In the genomic region with DNA sequence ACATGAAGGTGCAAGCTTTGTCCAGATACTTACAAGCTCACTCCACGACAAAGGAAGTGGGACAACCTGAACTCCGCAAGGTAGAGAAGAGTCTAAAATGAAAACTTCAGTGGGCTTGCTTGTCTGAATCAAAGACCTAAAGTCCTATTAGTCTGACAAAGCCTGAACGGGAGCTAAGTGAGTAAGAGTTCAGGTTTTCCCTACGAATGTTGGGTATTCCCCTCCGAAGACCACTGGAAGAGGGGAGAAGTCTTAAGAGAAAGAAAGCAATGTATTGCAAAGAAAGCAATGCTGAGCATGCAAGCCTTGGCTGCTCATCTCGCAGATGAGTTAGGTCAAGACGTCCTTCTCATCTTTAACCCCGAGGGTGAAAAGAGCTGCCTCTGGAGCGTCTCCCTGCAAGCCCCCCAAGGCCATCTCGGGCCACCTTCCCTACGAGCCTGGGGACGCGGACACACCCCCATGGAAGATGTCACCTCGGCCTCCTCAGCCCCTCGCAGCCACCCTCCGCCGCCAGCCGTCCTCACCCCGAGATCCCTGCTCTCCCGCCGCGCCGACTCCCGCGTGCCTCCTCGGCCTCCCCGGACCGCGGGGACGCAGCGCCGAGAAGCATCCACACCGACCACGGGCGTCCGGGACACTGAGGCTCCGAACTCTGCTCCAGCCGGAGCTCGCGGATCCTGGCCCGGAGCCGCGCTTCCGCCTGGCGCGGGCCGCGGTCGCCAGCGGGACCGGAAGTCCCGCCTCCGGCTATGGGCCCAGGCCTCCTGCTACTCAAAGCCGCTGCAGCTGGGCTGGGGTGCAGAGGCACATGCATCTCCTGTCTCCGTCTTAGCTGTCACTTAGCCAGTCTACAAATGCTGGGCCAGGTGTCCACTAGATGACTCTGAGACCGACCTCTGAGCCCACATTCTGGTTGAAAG, we compare ENCODE assay signal across 8 mouse cellular contexts. TPM values are rescaled to one million over a fixed set of nuclear protein-coding genes. Genes with fewer than 3 reads are reported as not detected.
DNase-seq lines count a peak whose midpoint lies in the region; ATAC-seq lines count a peak whose summit lies in the region.

Gene Disp1 (minus strand): TSS at position 727 of the 923 bp plus-strand sequence.

- H3K4me1 ChIP-seq in erythroblast, embryonic 14.5 days (ENCODE audit: control insufficient read depth) = peaks cover 18% of the 10 kb centered on the region
- peaks cover 12% of the 10 kb centered on the region for H3K4me1 ChIP-seq in heart, embryonic 12.5 days (replicated peaks)
- H3K4me1 ChIP-seq in kidney, embryonic 16.5 days (ENCODE audit: insufficient read depth, low read length) = peaks cover 9% of the 10 kb centered on the region
- H3K4me1 ChIP-seq in liver, embryonic 13.5 days (replicated peaks) = peaks cover 17% of the 10 kb centered on the region
- peaks cover 5% of the 10 kb centered on the region; the same call in 1 of the 2 replicates for H3K4me1 ChIP-seq in stomach, embryonic 14.5 days (ENCODE audit: control insufficient read depth, insufficient read depth, low read length)

- H3K27ac ChIP-seq in heart, embryonic 12.5 days (ENCODE audit: poor library complexity, severe bottlenecking) = peak within 1 kb of the TSS; percentile 22; the same call in 1 of the 2 replicates
- peak within 1 kb of the TSS; percentile 79 for H3K27ac ChIP-seq in kidney, embryonic 16.5 days (ENCODE audit: low read length)
- peak within 1 kb of the TSS; percentile 45 for H3K27ac ChIP-seq in liver, embryonic 13.5 days
- peak within 1 kb of the TSS; percentile 35; the same call in 1 of the 2 replicates for H3K27ac ChIP-seq in stomach, embryonic 14.5 days (ENCODE audit: low read length)

- no peaks in the 10 kb centered on the region for H3K27me3 ChIP-seq in erythroblast, embryonic 14.5 days (ENCODE audit: control insufficient read depth)
- no peaks in the 10 kb centered on the region for H3K27me3 ChIP-seq in heart, embryonic 12.5 days (replicated peaks)
- H3K27me3 ChIP-seq in kidney, embryonic 16.5 days (ENCODE audit: insufficient read depth, low read length) = no peaks in the 10 kb centered on the region
- H3K27me3 ChIP-seq in liver, embryonic 13.5 days = no peaks in the 10 kb centered on the region
- no peaks in the 10 kb centered on the region for H3K27me3 ChIP-seq in stomach, embryonic 14.5 days (ENCODE audit: control insufficient read depth, insufficient read depth, low read length)

- peak within 1 kb of the TSS; percentile 82 for H3K4me2 ChIP-seq in heart, embryonic 12.5 days
- H3K4me2 ChIP-seq in kidney, embryonic 16.5 days (replicated peaks; ENCODE audit: low read depth, low read length) = peak within 1 kb of the TSS; percentile 64
- peak within 1 kb of the TSS; percentile 85 for H3K4me2 ChIP-seq in liver, embryonic 13.5 days
- H3K4me2 ChIP-seq in stomach, embryonic 14.5 days (replicated peaks; ENCODE audit: low read depth, low read length) = peak within 1 kb of the TSS; percentile 68

- WGBS in heart, embryonic 12.5 days = 3% methylated on average over 56 of the region's 56 CpGs
- WGBS in kidney, embryonic 16.5 days = 2% methylated on average over 55 of the region's 56 CpGs
- WGBS in liver, embryonic 13.5 days (ENCODE audit: insufficient replicate concordance) = 2% methylated on average over 56 of the region's 56 CpGs
- 1% methylated on average over 56 of the region's 56 CpGs for WGBS in stomach, embryonic 14.5 days

- ATAC-seq in heart, embryonic 12.5 days (ENCODE audit: insufficient number of reproducible peaks, low FRiP score) = peak; percentile 84
- peak; percentile 93 for ATAC-seq in kidney, embryonic 16.5 days (ENCODE audit: low FRiP score, low TSS enrichment)
- ATAC-seq in liver, embryonic 13.5 days (ENCODE audit: low read depth) = peak; percentile 92
- ATAC-seq in stomach, embryonic 14.5 days (ENCODE audit: insufficient number of reproducible peaks, insufficient read depth, low FRiP score, low read depth) = peak; percentile 85

- no peaks in the 10 kb centered on the region for H3K36me3 ChIP-seq in erythroblast, embryonic 14.5 days (ENCODE audit: control insufficient read depth)
- H3K36me3 ChIP-seq in heart, embryonic 12.5 days = no peaks in the 10 kb centered on the region
- H3K36me3 ChIP-seq in kidney, embryonic 16.5 days (ENCODE audit: insufficient read depth, low read length) = no peaks in the 10 kb centered on the region
- no peaks in the 10 kb centered on the region for H3K36me3 ChIP-seq in liver, embryonic 13.5 days
- H3K36me3 ChIP-seq in stomach, embryonic 14.5 days (ENCODE audit: control insufficient read depth, insufficient read depth, low read length) = no peaks in the 10 kb centered on the region

- DNase-seq in CD4-positive helper T cell, adult 2 months (ENCODE audit: low read depth, low spot score) = peak; percentile 88
- peak; percentile 73 for DNase-seq in brain, adult 2 months (ENCODE audit: low read depth, low spot score)
- peak; percentile 69 for DNase-seq in liver, embryonic 13.5 days
- DNase-seq in natural killer cell, adult 2 months (ENCODE audit: low spot score in 2 of 2) = peak; percentile 48 to 60

- peak within 1 kb of the TSS; percentile 67 for H3K4me3 ChIP-seq in erythroblast, embryonic 14.5 days (replicated peaks)
- peak within 1 kb of the TSS; percentile 76 for H3K4me3 ChIP-seq in heart, embryonic 12.5 days
- peak within 1 kb of the TSS; percentile 87 for H3K4me3 ChIP-seq in kidney, embryonic 16.5 days (ENCODE audit: low read length)
- H3K4me3 ChIP-seq in liver, embryonic 13.5 days (replicated peaks) = peak within 1 kb of the TSS; percentile 83
- peak within 1 kb of the TSS; percentile 68 for H3K4me3 ChIP-seq in stomach, embryonic 14.5 days (ENCODE audit: low read depth, low read length)

- no peaks in the 10 kb centered on the region for H3K9me3 ChIP-seq in erythroblast, embryonic 14.5 days (ENCODE audit: control insufficient read depth, low read length)
- H3K9me3 ChIP-seq in heart, embryonic 12.5 days (replicated peaks) = no peaks in the 10 kb centered on the region
- H3K9me3 ChIP-seq in kidney, embryonic 16.5 days (ENCODE audit: low read length) = no peaks in the 10 kb centered on the region
- H3K9me3 ChIP-seq in liver, embryonic 13.5 days (replicated peaks) = no peaks in the 10 kb centered on the region
- no peaks in the 10 kb centered on the region for H3K9me3 ChIP-seq in stomach, embryonic 14.5 days (ENCODE audit: control insufficient read depth, low read depth, low read length)

- peak within 1 kb of the TSS; percentile 94 for H3K9ac ChIP-seq in heart, embryonic 12.5 days
- peak within 1 kb of the TSS; percentile 96 for H3K9ac ChIP-seq in kidney, embryonic 16.5 days (replicated peaks; ENCODE audit: low read length)
- peak within 1 kb of the TSS; percentile 85 for H3K9ac ChIP-seq in liver, embryonic 13.5 days
- H3K9ac ChIP-seq in stomach, embryonic 14.5 days (replicated peaks; ENCODE audit: low read depth, low read length) = peak within 1 kb of the TSS; percentile 77

RNA-seq across cellular contexts. Expression of gene Disp1, which starts in this region (rescaled TPM):
- polyA plus RNA-seq in erythroblast, embryonic 14.5 days (2012) = 0.44 and 0.60 TPM in 2 replicates
- polyA plus RNA-seq in heart, embryonic 12.5 days (2016; fragmentation: Nextera tagmentation; extraction: Ambion mirVana) = 10.9 and 12.4 TPM in 2 replicates
- polyA plus RNA-seq in kidney, embryonic 16.5 days (2015; fragmentation: Nextera tagmentation; extraction: Ambion mirVana) = 12.8 and 15.9 TPM in 2 replicates
- polyA plus RNA-seq in liver, embryonic 13.5 days (2015; fragmentation: Nextera tagmentation; extraction: Ambion mirVana) = 2.4 and 3.0 TPM in 2 replicates
- 10.6 and 12.3 TPM in 2 replicates for polyA plus RNA-seq in stomach, embryonic 14.5 days (2014; fragmentation: Nextera tagmentation; extraction: Ambion mirVana)

Comparison
In these comparisons a context has a peak if more than half of its experiments do, and no peak if none do; other contexts are left out.
1. Peak in every context shown above with its lines: DNase-seq, ATAC-seq, H3K4me3 ChIP-seq and H3K27ac ChIP-seq.
2. H3K27ac ChIP-seq: peak in every context shown above with its lines; median percentile 79 in kidney, embryonic 16.5 days; 45 in liver, embryonic 13.5 days; 35 in stomach, embryonic 14.5 days; 22 in heart, embryonic 12.5 days.